Mouse (Mus musculus) NIH3T3 (cell line): ENCODE data around the gene Scamp5.

Experiments used
- DNase-seq: peaks from one replicate; pipeline ENCODE4 v3.0.0-alpha.2; 2012; ENCODE audit warnings: low read depth

Scamp5 gene

DNA sequence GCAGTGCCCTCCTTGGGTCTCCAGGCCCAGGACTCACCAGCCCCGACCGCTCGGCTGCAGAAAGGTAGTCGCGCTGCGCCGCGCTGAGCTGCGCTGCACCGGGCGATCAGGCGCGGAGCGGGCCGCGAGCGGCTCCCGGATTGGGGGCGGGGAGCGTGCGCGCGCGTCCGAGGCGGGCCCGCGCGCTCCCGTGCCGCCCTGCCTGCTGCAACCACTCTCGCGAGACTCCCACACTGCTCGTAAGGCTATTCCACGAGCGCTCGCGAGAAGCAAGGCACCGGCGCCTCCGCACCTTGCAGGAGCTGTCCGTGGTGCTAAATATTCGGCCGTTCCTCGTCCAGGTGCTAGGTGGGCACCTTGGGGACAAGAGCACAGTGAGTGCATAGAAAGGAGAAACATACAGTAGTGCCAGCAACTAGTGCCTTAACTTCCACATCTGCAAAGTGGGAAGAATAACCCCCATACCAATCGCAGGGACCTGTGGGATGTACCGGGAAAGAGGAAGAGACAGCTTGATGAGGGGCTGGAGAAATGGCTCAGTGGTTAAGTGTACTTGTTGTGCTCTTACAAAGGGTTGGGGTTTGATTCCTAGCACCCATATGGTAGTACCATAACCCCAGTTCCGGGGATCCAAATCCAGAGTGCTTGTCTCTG is at the start of gene Scamp5:
TSS of gene Scamp5 (minus strand) at position 165 of the 654 bp plus-strand sequence.
- peak; percentile 90 for DNase-seq

DNA sequence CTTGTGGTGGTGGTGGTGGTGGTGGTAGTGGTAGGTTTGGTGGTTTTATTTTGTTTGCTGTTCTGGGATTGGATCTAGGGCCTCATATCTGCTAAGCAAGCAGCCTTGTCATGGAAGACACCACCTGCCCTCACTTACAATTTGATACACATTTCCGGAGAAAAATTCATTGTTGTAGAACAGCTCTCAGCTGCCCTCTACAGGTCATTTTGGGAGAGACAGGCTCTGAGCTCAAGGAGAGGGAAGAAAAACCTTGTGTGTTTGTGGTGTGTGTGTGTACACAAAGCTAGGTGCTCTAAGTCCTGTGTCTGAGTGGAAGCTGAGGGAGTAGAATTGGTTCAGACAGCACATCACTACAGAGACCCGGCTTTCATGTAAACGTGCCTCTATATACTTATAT is 49.3 kb upstream of the Scamp5 start:
- DNase-seq, result peak; percentile 81

DNA sequence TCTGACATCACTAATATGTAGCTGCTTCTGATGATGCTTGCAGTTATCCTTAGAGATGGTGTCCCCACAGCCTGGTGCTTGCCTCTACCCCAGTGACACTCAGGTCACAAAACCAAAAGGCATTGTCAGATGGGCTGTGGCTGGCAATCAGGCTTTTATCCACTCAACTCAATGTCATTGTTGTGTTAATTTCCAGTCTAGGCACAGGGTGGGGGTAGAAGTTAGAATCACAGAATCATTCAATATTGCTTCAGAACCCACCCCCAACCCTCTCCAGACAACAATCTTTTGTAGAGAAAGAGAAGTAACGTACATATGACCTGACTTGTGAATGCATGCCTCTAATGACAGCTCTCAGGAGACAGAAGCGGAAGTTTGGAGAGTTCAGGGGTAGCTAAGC is 42.7 kb upstream of the Scamp5 start:
- no peak for DNase-seq

DNA sequence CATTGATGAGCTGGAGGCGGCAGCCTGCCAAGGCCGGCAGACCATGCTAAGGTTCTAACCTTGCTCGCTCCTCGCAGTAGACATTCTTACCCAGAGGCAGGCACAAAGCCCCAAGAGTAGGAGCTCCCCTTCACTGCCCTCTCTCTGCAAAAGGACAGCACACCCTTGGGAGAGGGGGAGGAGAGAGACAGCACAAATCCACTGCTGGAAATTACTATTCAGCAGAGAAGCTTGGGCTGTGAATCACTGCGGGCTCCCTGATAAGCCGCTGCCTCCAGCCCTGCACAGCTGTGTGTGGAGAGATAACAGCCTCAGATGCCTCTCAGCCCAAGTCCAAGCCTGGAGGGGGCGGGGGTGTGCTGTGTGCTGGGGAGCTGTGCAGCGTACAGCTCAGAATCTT is 37.8 kb upstream of the Scamp5 start:
- peak; percentile 79 for DNase-seq

DNA sequence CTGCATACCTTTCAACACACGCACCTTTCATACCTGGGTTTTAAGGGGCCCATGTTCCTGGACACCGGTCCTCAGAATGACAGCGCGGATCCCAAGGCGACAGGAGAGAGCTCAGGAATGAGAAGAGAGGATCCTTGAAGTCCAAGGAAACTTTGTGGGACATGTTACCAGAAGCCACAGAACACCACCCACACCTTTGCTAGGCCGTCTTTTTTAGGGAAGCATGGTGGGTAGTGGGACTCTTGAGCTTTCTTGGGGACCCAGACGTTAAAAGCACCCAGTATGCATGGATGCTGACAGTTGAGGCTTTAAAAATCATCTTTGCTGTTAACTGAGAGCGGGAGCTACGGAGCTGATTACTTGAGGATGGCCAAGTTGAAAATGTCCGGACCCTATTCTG is 37.0 kb upstream of the Scamp5 start:
- no peak for DNase-seq

DNA sequence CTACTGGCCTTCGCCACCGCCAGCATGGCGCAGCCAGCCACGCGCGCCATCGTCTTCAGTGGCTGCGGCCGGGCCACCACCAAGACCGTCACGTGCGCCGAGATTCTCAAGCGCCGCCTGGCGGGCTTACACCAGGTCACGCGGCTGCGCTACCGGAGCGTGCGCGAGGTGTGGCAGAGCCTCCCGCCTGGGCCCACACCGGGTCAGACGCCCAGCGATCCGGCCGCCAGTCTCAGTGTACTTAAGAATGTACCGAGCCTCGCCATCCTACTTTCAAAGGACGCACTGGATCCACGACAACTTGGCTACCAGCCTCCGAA is 36.5 kb upstream of the Scamp5 start:
- no peak for DNase-seq

DNA sequence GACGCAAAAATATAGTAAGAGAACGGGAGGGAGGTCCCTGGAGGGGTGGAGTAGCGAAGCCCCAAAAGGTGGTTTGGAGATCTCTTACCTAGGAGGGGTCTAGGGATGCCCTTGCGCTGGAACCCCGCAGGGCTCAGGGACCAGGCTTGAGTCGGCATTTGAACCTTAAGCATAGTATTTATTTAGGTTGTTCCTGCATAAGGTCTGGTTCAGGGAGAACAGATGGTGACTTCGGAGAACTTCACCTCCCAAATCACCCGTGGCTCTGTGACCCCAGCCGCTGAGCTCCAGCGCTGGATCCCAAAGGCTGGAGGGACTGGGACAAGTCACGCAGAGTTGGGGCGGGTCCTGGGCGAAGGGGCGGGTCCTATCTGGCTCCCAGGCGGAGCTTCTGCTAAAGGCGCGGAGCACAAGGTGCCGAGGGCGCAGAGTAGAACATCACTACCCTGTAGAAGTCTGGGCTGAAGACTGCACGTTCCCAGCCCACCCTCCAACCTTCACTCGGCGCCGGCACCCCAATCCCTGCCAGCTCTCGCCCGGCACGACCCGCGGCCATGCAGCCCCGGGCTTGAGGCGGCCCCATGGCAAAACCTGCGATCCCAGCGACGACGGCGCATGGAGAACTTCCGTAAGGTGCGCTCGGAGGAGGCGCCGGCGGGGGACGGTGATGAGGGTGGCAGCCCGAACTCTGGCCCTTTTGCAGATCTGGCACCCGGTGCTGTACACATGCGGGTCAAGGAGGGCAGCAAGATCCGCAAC is 35.9 kb upstream of the Scamp5 start, which contains the start of gene Rpp25:
TSS of gene Rpp25 (plus strand) at position 405 of the 759 bp plus-strand sequence.
- no peak for DNase-seq

DNA sequence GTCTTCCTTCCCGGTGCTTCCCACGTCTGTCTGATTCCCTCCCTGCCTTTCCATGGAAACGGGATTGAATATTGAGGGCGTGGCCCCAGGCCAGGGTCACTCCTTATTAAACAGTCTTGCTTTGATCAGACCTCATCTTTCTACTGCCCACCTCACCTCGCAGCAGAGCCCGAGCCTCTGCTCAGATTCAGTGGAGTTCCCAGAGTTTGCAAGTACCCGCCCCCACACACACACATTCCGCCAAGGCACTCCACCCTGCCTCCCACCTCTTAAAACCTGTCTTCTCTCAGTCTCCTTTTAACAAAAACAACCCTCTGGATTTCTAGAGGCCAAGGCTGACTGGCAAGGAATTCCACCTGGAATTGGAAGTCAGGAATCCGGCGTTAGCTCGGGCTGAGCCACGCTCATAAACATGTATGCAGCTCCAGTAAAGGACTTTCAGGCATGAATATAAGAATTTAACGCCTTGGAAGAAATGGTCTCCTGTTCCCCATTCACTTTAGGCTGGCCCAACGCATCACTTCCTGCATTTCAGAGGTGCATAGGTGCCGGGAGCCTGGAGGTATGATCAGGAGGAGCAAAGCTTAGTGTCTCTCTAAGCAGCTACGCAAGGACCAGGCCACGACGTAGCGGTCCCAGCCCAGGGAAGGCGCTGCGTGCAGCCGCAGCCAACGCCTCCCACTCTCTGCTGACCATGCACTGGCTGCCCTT is 35.2 kb upstream of the Scamp5 start:
- DNase-seq, result no peak

DNA sequence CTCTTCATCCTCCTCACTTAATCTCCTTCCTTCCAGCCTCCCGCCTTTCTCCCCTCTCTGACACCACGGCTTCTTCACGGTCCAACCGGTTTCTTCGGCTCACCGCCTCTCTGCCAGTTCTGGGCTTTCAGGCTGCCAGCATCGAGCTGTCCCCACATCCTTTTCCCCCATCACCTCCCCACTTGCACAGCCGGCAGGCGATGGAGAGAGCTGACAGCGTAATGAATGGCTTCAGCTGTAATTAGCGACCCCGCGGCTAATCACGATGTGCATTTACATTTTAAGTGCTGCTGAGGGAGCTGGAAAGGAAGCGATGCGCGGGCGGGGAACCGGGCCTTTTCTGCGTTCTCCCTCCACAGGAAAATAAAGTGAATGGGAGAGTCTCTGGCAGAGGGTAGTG is 34.0 kb upstream of the Scamp5 start:
- no peak for DNase-seq

DNA sequence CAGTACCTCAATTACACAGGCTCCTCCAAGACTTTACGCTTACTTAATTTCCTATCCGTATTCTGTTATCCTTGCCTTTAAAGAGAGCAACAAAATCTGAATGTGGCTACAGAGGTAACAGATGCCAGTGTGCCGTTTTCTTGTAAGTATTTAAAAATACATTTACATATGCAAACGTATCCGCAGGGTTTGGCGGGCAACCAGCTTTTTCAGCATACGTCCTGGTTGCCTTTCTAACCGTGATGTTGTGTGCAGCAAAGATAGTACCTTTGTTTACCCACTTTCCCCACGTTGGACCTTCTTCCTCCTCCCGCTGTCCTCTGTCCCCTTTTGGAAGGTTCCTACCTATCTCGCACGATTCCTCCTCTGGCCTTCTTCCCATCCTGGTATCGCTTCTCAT is 33.6 kb upstream of the Scamp5 start:
- no peak for DNase-seq

DNA sequence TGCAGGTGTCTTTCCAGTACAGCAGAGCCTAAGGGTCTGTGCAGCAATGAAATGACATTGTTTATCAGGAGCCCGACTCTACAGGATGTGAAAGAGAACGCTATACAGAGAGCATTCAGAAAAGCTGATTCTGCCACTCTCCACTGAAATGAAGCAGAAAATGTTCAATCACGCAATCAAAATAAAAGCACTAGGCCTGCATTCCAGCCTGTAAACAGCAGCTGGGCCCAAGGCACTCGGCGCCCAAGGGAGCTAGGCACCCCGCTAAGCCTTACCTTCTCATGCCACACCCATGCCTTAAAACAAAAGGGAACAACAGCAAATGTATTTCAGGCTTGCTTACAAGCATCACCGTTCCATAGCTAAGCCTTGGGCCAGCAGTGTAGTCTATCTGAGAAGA is 30.7 kb upstream of the Scamp5 start:
- DNase-seq, result no peak

DNA sequence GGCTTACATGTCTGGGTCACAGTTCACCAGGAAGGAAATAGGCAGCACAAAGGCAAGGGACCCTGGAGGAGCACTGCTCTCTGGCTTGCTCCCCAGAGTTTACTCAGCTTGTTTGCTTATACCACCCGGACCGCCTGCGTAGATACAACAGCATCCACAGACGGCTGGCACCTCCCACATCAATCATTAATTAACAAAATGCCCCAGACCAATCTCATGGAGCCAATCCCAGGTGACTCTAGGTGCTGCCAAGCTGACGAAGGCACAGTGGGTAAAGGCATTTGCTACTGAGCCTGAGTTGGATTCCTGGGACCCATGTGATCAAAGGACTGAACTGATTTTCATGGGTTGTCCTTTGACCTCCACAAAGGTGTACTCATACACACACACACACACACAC is 29.4 kb upstream of the Scamp5 start:
- DNase-seq, result no peak

DNA sequence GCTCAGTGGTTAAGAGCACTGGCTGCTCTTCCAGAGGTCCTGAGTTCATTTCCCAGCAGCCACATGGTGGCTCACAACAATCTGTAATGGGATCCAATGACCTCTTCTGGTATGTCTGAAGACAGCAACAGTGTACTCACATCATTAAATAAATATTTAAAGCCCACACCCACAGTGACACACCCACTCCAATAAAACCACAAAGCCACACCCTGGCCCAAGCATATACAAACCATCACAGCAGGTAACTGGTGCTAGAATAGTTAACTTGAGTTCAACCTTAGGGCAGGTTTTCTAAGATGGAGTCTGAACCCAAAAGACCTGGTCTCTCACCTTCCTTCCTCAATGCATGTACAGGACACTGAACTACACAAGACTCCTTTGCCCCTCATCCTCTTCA is 27.1 kb upstream of the Scamp5 start:
- DNase-seq, result no peak

DNA sequence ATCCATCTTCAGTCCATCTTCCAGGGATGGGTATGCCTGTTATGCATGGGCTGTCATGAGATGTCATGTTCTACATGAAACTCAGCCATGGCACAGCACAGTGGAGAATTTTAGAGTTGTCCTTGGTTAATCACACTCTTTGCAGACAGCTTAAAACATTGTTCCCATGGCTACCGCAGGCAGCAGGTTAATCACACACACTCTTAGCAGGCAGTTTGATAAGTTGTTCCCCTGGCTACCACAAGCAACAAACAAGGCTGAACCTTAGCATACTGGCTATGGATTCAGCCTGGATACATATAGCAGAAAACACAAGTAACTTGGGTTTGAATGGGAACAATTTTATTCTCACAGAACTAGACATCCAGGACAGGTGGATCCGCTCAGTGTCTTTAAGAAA is 25.7 kb upstream of the Scamp5 start:
- DNase-seq, result no peak

DNA sequence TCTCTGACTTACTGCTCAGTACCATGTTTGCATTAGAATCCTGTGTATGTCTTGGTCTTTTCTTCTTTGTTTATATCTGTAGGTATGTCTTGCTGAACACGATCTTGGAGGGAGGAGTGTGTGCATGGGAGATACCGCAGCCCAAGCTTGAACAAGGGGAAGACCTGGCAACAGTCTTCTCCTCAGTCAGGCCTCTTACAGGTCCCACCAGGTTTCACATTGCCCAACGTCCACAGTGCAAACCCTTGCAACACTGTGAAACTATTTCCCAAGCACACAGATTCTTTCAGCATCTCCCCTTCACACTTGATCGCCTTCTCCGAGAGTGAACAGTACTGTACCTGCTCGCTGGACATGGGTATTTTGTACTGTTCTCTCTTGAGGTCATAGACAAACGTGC is 19.9 kb upstream of the Scamp5 start:
- no peak for DNase-seq

DNA sequence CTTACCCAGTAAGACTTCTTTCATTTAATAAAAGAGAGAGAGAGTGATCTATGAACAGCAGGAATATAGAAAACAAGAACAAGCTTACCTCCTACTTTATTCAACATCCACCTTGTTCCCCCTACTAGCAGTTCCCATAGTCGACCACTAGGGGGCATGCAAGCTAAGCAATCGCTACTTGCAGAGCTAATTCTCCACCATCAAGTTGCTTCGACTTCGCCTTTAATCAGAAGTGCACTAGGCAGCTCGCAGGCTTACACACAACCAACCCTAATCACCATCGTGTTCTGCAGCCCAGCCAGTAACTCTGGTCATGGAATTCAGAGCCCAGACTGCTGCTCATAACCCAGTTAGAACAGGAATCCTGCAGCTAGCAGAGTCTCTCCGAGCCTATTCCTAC is 17.9 kb upstream of the Scamp5 start:
- DNase-seq, result peak; percentile 87

DNA sequence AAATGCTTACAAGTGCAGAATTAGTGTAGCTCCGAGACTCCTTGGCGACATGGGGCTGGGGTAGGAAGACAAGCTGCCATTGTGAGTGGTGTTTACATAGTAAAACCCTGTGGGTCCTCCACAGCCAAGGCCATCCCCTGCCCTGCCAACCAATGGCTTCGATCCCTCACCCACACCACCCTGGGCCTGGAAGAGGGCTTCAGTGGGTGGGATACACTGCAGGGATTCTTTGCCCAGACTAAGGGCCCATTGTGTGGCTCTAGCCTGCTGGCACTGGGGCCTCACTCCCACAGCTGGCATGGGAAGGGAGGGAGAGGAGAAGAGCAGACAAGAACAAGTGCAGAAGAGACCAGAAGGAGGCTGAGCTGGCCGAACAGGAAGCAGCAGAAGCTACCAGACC is 1.1 kb upstream of the Scamp5 start:
- DNase-seq, result no peak

DNA sequence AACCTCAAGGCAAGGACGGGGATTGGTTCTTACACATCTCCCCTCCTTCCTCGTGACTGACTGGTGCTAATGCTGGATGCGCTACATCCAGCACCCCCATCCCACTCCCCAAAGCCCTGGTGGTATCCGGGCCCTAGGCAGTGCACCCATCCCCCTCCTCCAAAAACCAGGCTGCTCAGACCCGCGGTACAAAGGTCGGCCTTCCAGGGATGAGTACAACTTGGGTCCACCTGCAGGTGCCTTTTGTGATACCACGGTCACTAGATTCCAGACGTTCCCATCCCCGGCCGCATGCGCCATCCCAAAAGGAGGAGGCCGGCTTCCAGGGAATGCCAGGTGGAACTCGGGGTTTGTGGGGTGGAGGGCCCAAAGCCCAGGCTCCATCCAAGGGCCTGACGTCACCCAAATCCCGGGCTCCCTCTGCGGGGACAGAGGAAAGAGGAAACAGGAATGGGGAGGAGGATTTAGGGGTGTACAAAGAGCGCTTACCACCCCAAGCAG is 539 bp downstream of the Scamp5 start:
- DNase-seq, result peak; percentile 48

DNA sequence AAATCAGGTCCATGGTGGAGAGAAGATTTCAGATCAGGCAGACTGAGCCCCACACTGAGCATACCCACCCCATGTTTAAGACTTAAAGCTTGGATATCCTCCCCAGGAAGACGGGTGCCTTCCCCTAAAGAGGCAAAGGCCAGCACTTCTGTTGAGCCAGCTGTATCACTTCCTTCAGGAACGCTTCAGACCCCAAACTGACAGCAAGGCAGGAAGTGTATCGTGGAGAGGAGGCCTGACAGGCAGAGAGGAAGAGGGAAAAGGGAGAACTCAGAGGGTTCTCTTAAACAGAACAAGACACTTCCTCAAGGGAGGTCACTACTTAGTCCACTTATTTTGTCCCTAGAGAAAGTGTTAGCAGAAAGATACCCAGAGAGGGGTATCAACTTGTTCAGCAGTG is 1.8 kb downstream of the Scamp5 start:
- DNase-seq, result no peak

DNA sequence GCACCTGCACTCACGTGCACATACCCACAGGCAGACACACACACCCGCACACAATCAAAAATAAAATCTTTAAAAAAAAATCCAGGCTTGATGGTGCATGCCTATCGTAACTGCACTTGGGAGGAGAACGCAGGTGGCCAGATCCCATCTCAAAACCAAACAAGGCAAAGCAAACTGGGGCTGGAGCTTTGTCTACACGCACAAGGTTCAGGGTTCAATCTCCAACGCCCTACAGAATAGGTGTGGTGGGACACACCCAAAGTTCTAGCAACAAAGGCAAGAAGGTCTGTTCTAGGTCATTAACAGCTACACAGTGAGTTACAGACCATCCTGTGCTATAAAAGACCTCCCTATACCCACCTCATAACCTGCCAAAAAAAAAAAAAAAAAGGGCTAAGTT is 5.0 kb downstream of the Scamp5 start:
- DNase-seq, result no peak

DNA sequence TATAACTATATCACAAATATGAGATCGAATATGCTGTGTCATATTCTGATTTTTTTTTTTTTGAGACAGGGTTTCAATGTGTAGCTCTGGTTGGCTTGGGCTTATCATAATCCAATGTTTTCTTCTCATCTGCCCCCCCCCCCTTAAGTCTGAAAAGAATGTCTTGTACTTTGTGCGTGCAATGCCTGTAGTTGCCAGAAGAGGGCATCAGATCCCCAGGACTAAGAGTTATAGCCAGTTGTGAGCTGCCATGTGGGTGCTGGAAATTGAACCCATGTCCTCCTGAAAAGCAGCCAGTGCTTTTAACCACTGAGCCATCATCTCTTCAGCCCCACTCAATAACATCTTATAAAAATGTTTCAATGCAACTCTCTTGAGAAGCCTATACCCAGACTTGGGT is 8.2 kb downstream of the Scamp5 start:
- DNase-seq, result peak; percentile 31

DNA sequence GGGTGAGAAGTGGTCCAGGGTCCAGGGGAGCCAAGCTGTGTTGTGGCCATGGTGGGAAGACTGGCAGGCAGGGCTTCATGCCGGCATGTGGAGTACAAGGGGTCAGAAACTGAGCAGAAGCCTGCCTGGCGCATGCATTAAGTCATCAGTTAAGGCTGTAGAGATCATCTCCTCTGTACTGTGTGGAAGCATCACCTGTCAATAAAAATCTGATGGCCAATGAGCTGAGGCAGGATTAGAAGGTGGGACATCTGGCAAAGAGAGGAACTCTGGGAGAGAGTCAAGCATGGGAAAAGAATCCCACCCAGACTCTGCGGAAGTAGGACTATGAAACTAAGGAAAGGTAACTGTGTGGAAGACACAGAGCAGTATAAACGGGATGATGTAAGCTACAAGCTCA is 14.3 kb downstream of the Scamp5 start:
- no peak for DNase-seq
